Mouse (Mus musculus): ENCODE measurements around the gene Mylk3. TPM values are rescaled to one million over a fixed set of nuclear protein-coding genes. Genes with fewer than 3 reads are reported as not detected.

Mylk3 gene
- polyA plus RNA-seq, 1 experiment from 2014 or later: 26.6 TPM

- WGBS: 51% methylated on average over 4 of the region's 4 CpGs
- no peak for ATAC-seq (replicated peaks; ENCODE audit: low FRiP score)
- Histone ChIP-seq H3K27me3 (replicated peaks; ENCODE audit: control insufficient read depth, insufficient read depth, low read length) (no peaks in the 10 kb centered on the region), H3K9me3 (ENCODE audit: control insufficient read depth, low read length) (no peaks in the 10 kb centered on the region), H3K4me2 (peak overlapping the region; percentile 33), H3K4me3 (ENCODE audit: low read depth, low read length) (no peak overlapping the region), H3K27ac (ENCODE audit: low read depth, low read length) (no peak overlapping the region), H3K9ac (ENCODE audit: low read depth, low read length) (no peak overlapping the region), H3K4me1 (replicated peaks; ENCODE audit: control insufficient read depth, insufficient read depth, low read length) (peaks cover 56% of the 10 kb centered on the region), H3K36me3 (ENCODE audit: control insufficient read depth, insufficient read depth, low read length) (peaks cover 4% of the 10 kb centered on the region; the same call in 1 of the 2 replicates)
- DNase-seq (ENCODE audit: low spot score): no peak
Observed at GRCm38 (mm10) chr8:85427026-85427425, 40.9 kb upstream of the Mylk3 start.

DNA sequence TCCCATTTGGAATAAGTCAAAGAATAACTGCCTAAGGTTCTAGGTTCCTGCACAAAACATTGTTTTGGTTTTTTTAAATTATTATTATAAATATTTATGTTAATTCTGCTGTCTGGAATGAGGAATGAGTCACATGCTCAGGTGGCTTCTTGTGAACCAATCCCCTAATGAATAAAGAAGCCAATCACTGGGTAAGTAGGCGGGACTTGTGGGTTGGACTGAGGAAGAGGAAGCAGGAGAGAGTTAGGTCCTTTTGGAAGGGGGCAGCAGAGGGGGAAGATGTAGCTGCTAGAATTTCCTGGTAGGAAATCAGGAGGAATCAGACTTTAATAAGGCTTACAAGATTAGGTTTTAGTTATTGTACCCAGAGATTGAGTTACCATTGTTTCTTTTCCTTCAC lies 35.2 kb upstream of the Mylk3 start:
- no peak for ATAC-seq (replicated peaks; ENCODE audit: low FRiP score)
- H3K27me3 ChIP-seq (replicated peaks; ENCODE audit: control insufficient read depth, insufficient read depth, low read length): no peaks in the 10 kb centered on the region
- DNase-seq (ENCODE audit: low spot score): no peak
- no peak overlapping the region for H3K4me3 ChIP-seq (ENCODE audit: low read depth, low read length)
- no peaks in the 10 kb centered on the region for H3K9me3 ChIP-seq (ENCODE audit: control insufficient read depth, low read length)
- WGBS: 79% methylated on average over 1 of the region's 1 CpGs
- H3K4me2 ChIP-seq: no peak overlapping the region
- peaks cover 5% of the 10 kb centered on the region; the same call in 1 of the 2 replicates for H3K36me3 ChIP-seq (ENCODE audit: control insufficient read depth, insufficient read depth, low read length)
- peaks cover 29% of the 10 kb centered on the region for H3K4me1 ChIP-seq (replicated peaks; ENCODE audit: control insufficient read depth, insufficient read depth, low read length)
- no peak overlapping the region for H3K27ac ChIP-seq (ENCODE audit: low read depth, low read length)
- H3K9ac ChIP-seq (ENCODE audit: low read depth, low read length): no peak overlapping the region

GRCm38 (mm10) chr8:85408526-85408925 lies 22.4 kb upstream of the Mylk3 start:
- 72% methylated on average over 3 of the region's 3 CpGs for WGBS
- Histone ChIP-seq H3K9me3 (ENCODE audit: control insufficient read depth, low read length) (no peaks in the 10 kb centered on the region), H3K4me2 (no peak overlapping the region), H3K36me3 (ENCODE audit: control insufficient read depth, insufficient read depth, low read length) (0 out of 2 replicates have a peak, but pooled peaks cover 2% of the 10 kb centered on the region), H3K27ac (ENCODE audit: low read depth, low read length) (no peak overlapping the region), H3K27me3 (replicated peaks; ENCODE audit: control insufficient read depth, insufficient read depth, low read length) (no peaks in the 10 kb centered on the region), H3K4me1 (replicated peaks; ENCODE audit: control insufficient read depth, insufficient read depth, low read length) (no peaks in the 10 kb centered on the region), H3K9ac (ENCODE audit: low read depth, low read length) (no peak overlapping the region), H3K4me3 (ENCODE audit: low read depth, low read length) (no peak overlapping the region)
- ATAC-seq (replicated peaks; ENCODE audit: low FRiP score) (no peak), DNase-seq (ENCODE audit: low spot score) (no peak)

DNA sequence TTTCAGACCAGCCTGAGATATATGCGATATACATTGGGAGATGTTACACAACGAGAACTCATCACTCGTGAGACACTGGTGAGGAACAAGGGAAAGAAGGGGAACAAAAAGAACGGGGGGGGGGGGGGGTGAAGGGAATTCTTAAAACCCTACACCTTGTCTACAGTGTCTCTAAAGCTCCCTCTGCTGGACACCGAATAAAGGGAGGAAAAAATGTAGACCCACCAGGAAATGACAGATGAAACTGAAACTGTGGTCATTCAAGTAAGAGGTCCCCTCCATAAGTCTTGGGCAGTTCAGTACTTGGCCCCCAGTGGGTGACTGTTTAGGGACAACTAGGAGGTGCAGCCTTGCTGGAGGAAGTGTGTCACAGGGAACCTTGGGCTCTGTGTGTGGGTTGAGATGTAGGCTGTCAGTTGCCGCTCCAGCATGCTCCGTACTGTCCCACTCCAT lies 21.9 kb upstream of the Mylk3 start:
- Histone ChIP-seq H3K4me3 (ENCODE audit: low read depth, low read length) (no peak overlapping the region), H3K9ac (ENCODE audit: low read depth, low read length) (no peak overlapping the region), H3K4me2 (no peak overlapping the region), H3K27me3 (replicated peaks; ENCODE audit: control insufficient read depth, insufficient read depth, low read length) (no peaks in the 10 kb centered on the region), H3K9me3 (ENCODE audit: control insufficient read depth, low read length) (no peaks in the 10 kb centered on the region), H3K36me3 (ENCODE audit: control insufficient read depth, insufficient read depth, low read length) (0 out of 2 replicates have a peak, but pooled peaks cover 2% of the 10 kb centered on the region), H3K27ac (ENCODE audit: low read depth, low read length) (no peak overlapping the region), H3K4me1 (replicated peaks; ENCODE audit: control insufficient read depth, insufficient read depth, low read length) (no peaks in the 10 kb centered on the region)
- DNase-seq (ENCODE audit: low spot score) (no peak), ATAC-seq (replicated peaks; ENCODE audit: low FRiP score) (0 out of 2 replicates have a peak, but pooled peaks have one; percentile 23)
- WGBS: 51% methylated on average over 7 of the region's 7 CpGs

- Histone ChIP-seq H3K9me3 (ENCODE audit: control insufficient read depth, low read length) (no peaks in the 10 kb centered on the region), H3K4me2 (no peak overlapping the region), H3K27me3 (replicated peaks; ENCODE audit: control insufficient read depth, insufficient read depth, low read length) (no peaks in the 10 kb centered on the region), H3K36me3 (ENCODE audit: control insufficient read depth, insufficient read depth, low read length) (0 out of 2 replicates have a peak, but pooled peaks cover 2% of the 10 kb centered on the region), H3K4me3 (ENCODE audit: low read depth, low read length) (no peak overlapping the region), H3K4me1 (replicated peaks; ENCODE audit: control insufficient read depth, insufficient read depth, low read length) (no peaks in the 10 kb centered on the region), H3K27ac (ENCODE audit: low read depth, low read length) (no peak overlapping the region), H3K9ac (ENCODE audit: low read depth, low read length) (no peak overlapping the region)
- 68% methylated on average over 10 of the region's 10 CpGs for WGBS
- ATAC-seq (replicated peaks; ENCODE audit: low FRiP score) (no peak), DNase-seq (ENCODE audit: low spot score) (no peak)
Observed at GRCm38 (mm10) chr8:85405961-85406360, 19.8 kb upstream of the Mylk3 start.

- no peak overlapping the region for H3K27ac ChIP-seq (ENCODE audit: low read depth, low read length)
- ATAC-seq (replicated peaks; ENCODE audit: low FRiP score) (peak; percentile 34; the same call in 1 of the 2 replicates), DNase-seq (ENCODE audit: low spot score) (no peak)
- no peaks in the 10 kb centered on the region for H3K9me3 ChIP-seq (ENCODE audit: control insufficient read depth, low read length)
- no peaks in the 10 kb centered on the region for H3K4me1 ChIP-seq (replicated peaks; ENCODE audit: control insufficient read depth, insufficient read depth, low read length)
- no peak overlapping the region for H3K4me3 ChIP-seq (ENCODE audit: low read depth, low read length)
- H3K27me3 ChIP-seq (replicated peaks; ENCODE audit: control insufficient read depth, insufficient read depth, low read length): no peaks in the 10 kb centered on the region
- 0 out of 2 replicates have a peak, but pooled peaks cover 2% of the 10 kb centered on the region for H3K36me3 ChIP-seq (ENCODE audit: control insufficient read depth, insufficient read depth, low read length)
- no peak overlapping the region for H3K4me2 ChIP-seq
- no peak overlapping the region for H3K9ac ChIP-seq (ENCODE audit: low read depth, low read length)
- WGBS: 58% methylated on average over 3 of the region's 3 CpGs
Observed at GRCm38 (mm10) chr8:85405418-85405817, 19.3 kb upstream of the Mylk3 start.

- no peak overlapping the region for H3K27ac ChIP-seq (ENCODE audit: low read depth, low read length)
- no peak overlapping the region for H3K4me3 ChIP-seq (ENCODE audit: low read depth, low read length)
- peaks cover 32% of the 10 kb centered on the region for H3K4me1 ChIP-seq (replicated peaks; ENCODE audit: control insufficient read depth, insufficient read depth, low read length)
- ATAC-seq (replicated peaks; ENCODE audit: low FRiP score) (no peak), DNase-seq (ENCODE audit: low spot score) (no peak)
- H3K36me3 ChIP-seq (ENCODE audit: control insufficient read depth, insufficient read depth, low read length): no peaks in the 10 kb centered on the region
- H3K9ac ChIP-seq (ENCODE audit: low read depth, low read length): no peak overlapping the region
- no peak overlapping the region for H3K4me2 ChIP-seq
- H3K9me3 ChIP-seq (ENCODE audit: control insufficient read depth, low read length): no peaks in the 10 kb centered on the region
- 88% methylated on average over 4 of the region's 4 CpGs for WGBS
- H3K27me3 ChIP-seq (replicated peaks; ENCODE audit: control insufficient read depth, insufficient read depth, low read length): no peaks in the 10 kb centered on the region
Observed at GRCm38 (mm10) chr8:85398548-85398947, 12.4 kb upstream of the Mylk3 start.

DNA sequence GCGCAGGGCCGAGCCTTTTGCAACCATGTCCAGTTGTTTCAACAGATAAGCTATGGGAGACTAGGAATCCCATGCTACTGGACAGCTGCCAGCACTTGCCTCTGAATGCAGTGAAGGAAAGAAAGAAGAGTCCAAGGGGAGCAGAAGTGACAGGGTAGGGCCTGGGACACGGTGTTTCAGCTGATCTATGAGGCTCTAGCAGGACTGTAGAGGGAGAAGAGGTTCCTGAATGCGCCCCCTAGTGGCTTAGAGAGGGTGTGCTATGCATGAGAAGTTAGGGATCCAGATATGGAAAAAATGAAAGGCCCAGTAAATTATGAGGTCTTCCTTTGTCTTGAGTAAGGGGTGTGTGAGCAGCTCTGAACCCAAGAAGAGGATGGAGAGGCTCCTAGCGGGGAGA lies 11.4 kb upstream of the Mylk3 start:
- Histone ChIP-seq H3K4me1 (replicated peaks; ENCODE audit: control insufficient read depth, insufficient read depth, low read length) (peaks cover 32% of the 10 kb centered on the region), H3K27me3 (replicated peaks; ENCODE audit: control insufficient read depth, insufficient read depth, low read length) (no peaks in the 10 kb centered on the region), H3K4me3 (ENCODE audit: low read depth, low read length) (no peak overlapping the region), H3K4me2 (peak overlapping the region; percentile 55), H3K9ac (ENCODE audit: low read depth, low read length) (peak overlapping the region; percentile 31; the same call in 1 of the 2 replicates), H3K36me3 (ENCODE audit: control insufficient read depth, insufficient read depth, low read length) (no peaks in the 10 kb centered on the region), H3K27ac (ENCODE audit: low read depth, low read length) (peak overlapping the region; percentile 89), H3K9me3 (ENCODE audit: control insufficient read depth, low read length) (no peaks in the 10 kb centered on the region)
- DNase-seq (ENCODE audit: low spot score): peak; percentile 63
- peak; percentile 78 for ATAC-seq (replicated peaks; ENCODE audit: low FRiP score)
- 44% methylated on average over 5 of the region's 5 CpGs for WGBS

DNA sequence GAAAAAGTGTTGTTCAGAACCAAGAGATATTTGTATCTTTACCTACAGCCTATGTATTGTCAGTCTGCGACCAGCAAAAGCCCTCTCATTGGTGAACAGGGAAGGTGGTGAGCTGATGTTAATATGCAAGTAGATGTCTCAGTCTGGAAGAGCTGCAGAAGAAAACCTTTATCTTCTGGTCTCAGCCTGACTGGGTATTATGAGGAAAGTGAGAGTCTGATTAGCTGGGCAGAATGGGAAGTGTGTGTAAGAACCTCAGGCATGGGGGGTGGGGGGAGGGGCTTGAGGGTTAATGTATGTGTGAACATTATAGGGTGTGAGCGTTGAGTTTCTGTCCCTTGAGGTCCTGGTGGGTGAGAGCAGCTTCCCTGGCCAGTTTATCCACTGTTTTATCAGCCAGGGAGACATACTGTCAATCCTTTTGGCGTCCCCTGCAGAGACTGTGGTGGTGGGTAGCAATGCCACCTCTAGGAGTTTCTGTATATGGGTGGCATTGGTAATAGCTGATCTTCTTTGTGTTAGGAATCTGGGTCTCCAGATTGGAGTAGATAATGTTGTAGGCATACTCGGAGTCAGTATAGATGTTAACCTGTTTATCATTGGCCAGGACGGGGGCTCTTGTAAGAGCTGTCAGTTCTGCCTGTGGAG lies 10.4 kb upstream of the Mylk3 start:
- H3K4me1 ChIP-seq (replicated peaks; ENCODE audit: control insufficient read depth, insufficient read depth, low read length): peaks cover 32% of the 10 kb centered on the region
- DNase-seq (ENCODE audit: low spot score): no peak
- H3K27me3 ChIP-seq (replicated peaks; ENCODE audit: control insufficient read depth, insufficient read depth, low read length): no peaks in the 10 kb centered on the region
- no peaks in the 10 kb centered on the region for H3K36me3 ChIP-seq (ENCODE audit: control insufficient read depth, insufficient read depth, low read length)
- H3K4me3 ChIP-seq (ENCODE audit: low read depth, low read length): 0 out of 2 replicates have a peak overlapping the region, but pooled peaks have one; percentile 8
- H3K9me3 ChIP-seq (ENCODE audit: control insufficient read depth, low read length): no peaks in the 10 kb centered on the region
- 43% methylated on average over 5 of the region's 5 CpGs for WGBS
- H3K9ac ChIP-seq (ENCODE audit: low read depth, low read length): peak overlapping the region; percentile 44
- H3K27ac ChIP-seq (ENCODE audit: low read depth, low read length): peak overlapping the region; percentile 89
- peak; percentile 76 for ATAC-seq (replicated peaks; ENCODE audit: low FRiP score)
- peak overlapping the region; percentile 55 for H3K4me2 ChIP-seq
